Mouse (Mus musculus) midbrain, embryonic 13.5 days (tissue): ENCODE results near the gene Itch. TPM values are rescaled to one million over a fixed set of nuclear protein-coding genes. Genes with fewer than 3 reads are reported as not detected.
"Not testable (repeated sequence)": the region's sequence is repeated elsewhere in the genome, so short reads cannot be mapped to it uniquely, and the experiment has no call there.

Experiments
- ATAC-seq: fragments of 200-750 bp; cut with Nextera tagmentation; 2 replicates; pipeline ENCODE4 v1.8.0; 2017; ENCODE audit warnings: mild to moderate bottlenecking, moderate TSS enrichment, moderate library complexity
- H3K27ac ChIP-seq: fragments of 300-500 bp; sonication (generic); 2 replicates; pipeline ENCODE4 v1.5.1; 2015; ENCODE audit warnings: inconsistent platforms, mild to moderate bottlenecking, moderate library complexity
- H3K27me3 ChIP-seq: fragments of 300-500 bp; sonication (generic); 2 replicates; pipeline ENCODE4 v1.6.1; 2015; ENCODE audit warnings: mild to moderate bottlenecking, inconsistent platforms
- H3K36me3 ChIP-seq: fragments of 300-500 bp; sonication (generic); 2 replicates; pipeline ENCODE4 v1.6.1; 2015; ENCODE audit warnings: mild to moderate bottlenecking, inconsistent platforms
- H3K4me1 ChIP-seq: fragments of 300-500 bp; sonication (generic); replicated peaks from 2 replicates; pipeline ENCODE4 v1.6.1; 2015; ENCODE audit warnings: inconsistent platforms
- H3K4me2 ChIP-seq: fragments of 300-500 bp; sonication (generic); replicated peaks from 2 replicates; pipeline ENCODE4 v1.6.1; 2015; ENCODE audit warnings: moderate library complexity, mild to moderate bottlenecking, inconsistent platforms
- H3K4me3 ChIP-seq: fragments of 300-500 bp; sonication (generic); replicated peaks from 2 replicates; pipeline ENCODE4 v1.5.1; 2015; ENCODE audit warnings: mild to moderate bottlenecking, inconsistent platforms
- H3K9ac ChIP-seq: fragments of 300-500 bp; sonication (generic); replicated peaks from 2 replicates; pipeline ENCODE4 v1.6.1; 2015; ENCODE audit warnings: mild to moderate bottlenecking, inconsistent platforms
- H3K9me3 ChIP-seq: fragments of 300-500 bp; sonication (generic); 2 replicates; pipeline ENCODE4 v1.6.1; 2016; ENCODE audit warnings: mild to moderate bottlenecking, inconsistent platforms
- WGBS: fragments of 180-500 bp; shearing (Covaris S2); methylation state at CpG from one replicate; pipeline ENCODE4 v1.1.7; 2015; 5-methylcytosine and 5-hydroxymethylcytosine counted together
- polyA plus RNA-seq: library from polyadenylated mRNA; unstranded; fragments of >200 nt; fragmentation: Nextera tagmentation; extraction: Ambion mirVana; gene quantifications from 2 replicates; pipeline ENCODE4 v1.2.1, GENCODE M21; 2015

Itch gene
- polyA plus RNA-seq, 1 experiment from 2014 or later = 57.5 TPM

GRCm38 (mm10) chr2:155101761-155102181 lies 31.5 kb upstream of the Itch start:
- H3K4me2 ChIP-seq = no peak overlapping the region
- no peak for ATAC-seq
- H3K36me3 ChIP-seq = no peaks in the 10 kb centered on the region
- WGBS = 70% methylated on average over 6 of the region's 6 CpGs
- H3K9ac ChIP-seq = no peak overlapping the region
- no peaks in the 10 kb centered on the region for H3K9me3 ChIP-seq
- H3K4me3 ChIP-seq = no peak overlapping the region
- H3K27me3 ChIP-seq = no peaks in the 10 kb centered on the region
- no peak overlapping the region for H3K27ac ChIP-seq
- H3K4me1 ChIP-seq = peaks cover 5% of the 10 kb centered on the region; the same call in 1 of the 2 replicates

GRCm38 (mm10) chr2:155103607-155104006 lies 29.7 kb upstream of the Itch start:
- no peak overlapping the region for H3K9ac ChIP-seq
- ATAC-seq = peak; percentile 77
- no peaks in the 10 kb centered on the region for H3K36me3 ChIP-seq
- H3K4me1 ChIP-seq = peaks cover 5% of the 10 kb centered on the region; the same call in 1 of the 2 replicates
- no peak overlapping the region for H3K4me2 ChIP-seq
- H3K27me3 ChIP-seq = no peaks in the 10 kb centered on the region
- 48% methylated on average over 6 of the region's 6 CpGs for WGBS
- H3K27ac ChIP-seq = peak overlapping the region; percentile 65
- H3K9me3 ChIP-seq = no peaks in the 10 kb centered on the region
- no peak overlapping the region for H3K4me3 ChIP-seq

GRCm38 (mm10) chr2:155107276-155107675 lies 26.0 kb upstream of the Itch start:
- not testable (repeated sequence) for H3K4me1 ChIP-seq, H3K36me3 ChIP-seq, H3K9ac ChIP-seq, H3K27me3 ChIP-seq, H3K4me3 ChIP-seq, H3K27ac ChIP-seq, H3K9me3 ChIP-seq, ATAC-seq, H3K4me2 ChIP-seq
- 85% methylated on average over 9 of the region's 9 CpGs for WGBS

- 76% methylated on average over 7 of the region's 7 CpGs for WGBS
- no peak for ATAC-seq
- H3K36me3 ChIP-seq = no peaks in the 10 kb centered on the region
- H3K9me3 ChIP-seq = peaks cover 7% of the 10 kb centered on the region
- no peak overlapping the region for H3K4me2 ChIP-seq
- no peaks in the 10 kb centered on the region for H3K27me3 ChIP-seq
- no peak overlapping the region for H3K27ac ChIP-seq
- H3K4me1 ChIP-seq = no peaks in the 10 kb centered on the region
- H3K9ac ChIP-seq = no peak overlapping the region
- H3K4me3 ChIP-seq = no peak overlapping the region
Measured at GRCm38 (mm10) chr2:155115216-155115830, 18.0 kb upstream of the Itch start.

- no peaks in the 10 kb centered on the region for H3K9me3 ChIP-seq
- H3K4me1 ChIP-seq = peaks cover 29% of the 10 kb centered on the region
- ATAC-seq = peak; percentile 69
- peak overlapping the region; percentile 83 for H3K4me2 ChIP-seq
- H3K9ac ChIP-seq = peak overlapping the region; percentile 97
- peaks cover 13% of the 10 kb centered on the region for H3K36me3 ChIP-seq
- 0 out of 2 replicates have a peak, but pooled peaks cover 4% of the 10 kb centered on the region for H3K27me3 ChIP-seq
- H3K27ac ChIP-seq = peak overlapping the region; percentile 87
- H3K4me3 ChIP-seq = peak overlapping the region; percentile 94
- 1% methylated on average over 17 of the region's 18 CpGs for WGBS
Measured at GRCm38 (mm10) chr2:155133977-155134860, 910 bp downstream of the Itch start.

GRCm38 (mm10) chr2:155135092-155135491 lies 1.8 kb downstream of the Itch start:
- no peak for ATAC-seq
- Histone ChIP-seq H3K4me3 (peak overlapping the region; percentile 18), H3K9ac (0 out of 2 replicates have a peak overlapping the region, but pooled peaks have one; percentile 16), H3K36me3 (peaks cover 20% of the 10 kb centered on the region), H3K4me2 (peak overlapping the region; percentile 26; the same call in 1 of the 2 replicates), H3K27me3 (0 out of 2 replicates have a peak, but pooled peaks cover 4% of the 10 kb centered on the region), H3K27ac (no peak overlapping the region), H3K9me3 (no peaks in the 10 kb centered on the region), H3K4me1 (peaks cover 29% of the 10 kb centered on the region)
- 71% methylated on average over 4 of the region's 4 CpGs for WGBS

GRCm38 (mm10) chr2:155135534-155135933 lies 2.2 kb downstream of the Itch start:
- Histone ChIP-seq H3K4me3 (peak overlapping the region; percentile 18; the same call in 1 of the 2 replicates), H3K27ac (no peak overlapping the region), H3K4me1 (peaks cover 29% of the 10 kb centered on the region), H3K4me2 (peak overlapping the region; percentile 26; the same call in 1 of the 2 replicates), H3K9ac (no peak overlapping the region), H3K9me3 (no peaks in the 10 kb centered on the region), H3K27me3 (0 out of 2 replicates have a peak, but pooled peaks cover 3% of the 10 kb centered on the region), H3K36me3 (peaks cover 25% of the 10 kb centered on the region)
- ATAC-seq = no peak
- WGBS = 88% methylated on average over 1 of the region's 1 CpGs

- Histone ChIP-seq H3K9me3 (0 out of 2 replicates have a peak, but pooled peaks cover 8% of the 10 kb centered on the region), H3K4me1 (peaks cover 10% of the 10 kb centered on the region), H3K27me3 (no peaks in the 10 kb centered on the region), H3K4me2 (no peak overlapping the region), H3K9ac (no peak overlapping the region), H3K36me3 (peaks cover 75% of the 10 kb centered on the region), H3K4me3 (no peak overlapping the region), H3K27ac (no peak overlapping the region)
- 89% methylated on average over 5 of the region's 5 CpGs for WGBS
- ATAC-seq = no peak
Measured at GRCm38 (mm10) chr2:155140986-155141385, 7.7 kb downstream of the Itch start.

GRCm38 (mm10) chr2:155142025-155142555 lies 8.8 kb downstream of the Itch start:
- H3K4me3 ChIP-seq = no peak overlapping the region
- no peak overlapping the region for H3K4me2 ChIP-seq
- no peaks in the 10 kb centered on the region for H3K27me3 ChIP-seq
- H3K36me3 ChIP-seq = peaks cover 84% of the 10 kb centered on the region
- no peak overlapping the region for H3K27ac ChIP-seq
- no peak for ATAC-seq
- no peaks in the 10 kb centered on the region for H3K4me1 ChIP-seq
- H3K9ac ChIP-seq = no peak overlapping the region
- H3K9me3 ChIP-seq = peaks cover 13% of the 10 kb centered on the region; the same call in 1 of the 2 replicates

- H3K27ac ChIP-seq, H3K4me1 ChIP-seq, H3K27me3 ChIP-seq, ATAC-seq, H3K4me2 ChIP-seq, H3K4me3 ChIP-seq, H3K9ac ChIP-seq: not testable (repeated sequence)
- peaks cover 41% of the 10 kb centered on the region for H3K36me3 ChIP-seq
- peaks cover 13% of the 10 kb centered on the region; the same call in 1 of the 2 replicates for H3K9me3 ChIP-seq
Measured at GRCm38 (mm10) chr2:155149296-155149695, 16.0 kb downstream of the Itch start.

GRCm38 (mm10) chr2:155207419-155207818 lies 74.1 kb downstream of the Itch start:
- H3K36me3 ChIP-seq = peaks cover 75% of the 10 kb centered on the region
- H3K9ac ChIP-seq = no peak overlapping the region
- no peaks in the 10 kb centered on the region for H3K9me3 ChIP-seq
- no peak overlapping the region for H3K4me3 ChIP-seq
- no peak overlapping the region for H3K27ac ChIP-seq
- no peak for ATAC-seq
- no peaks in the 10 kb centered on the region for H3K27me3 ChIP-seq
- no peak overlapping the region for H3K4me2 ChIP-seq
- WGBS = 89% methylated on average over 2 of the region's 2 CpGs
- no peaks in the 10 kb centered on the region for H3K4me1 ChIP-seq

GRCm38 (mm10) chr2:155223145-155223544 lies 89.8 kb downstream of the Itch start:
- Histone ChIP-seq H3K27ac (no peak overlapping the region), H3K9ac (no peak overlapping the region), H3K4me1 (no peaks in the 10 kb centered on the region), H3K36me3 (peaks cover 86% of the 10 kb centered on the region), H3K4me3 (no peak overlapping the region), H3K9me3 (no peaks in the 10 kb centered on the region), H3K27me3 (no peaks in the 10 kb centered on the region), H3K4me2 (no peak overlapping the region)
- 93% methylated on average over 2 of the region's 2 CpGs for WGBS
- no peak for ATAC-seq
